Mouse (Mus musculus): Measurements from ENCODE around the gene Musk. TPM values are rescaled to one million over a fixed set of nuclear protein-coding genes. Genes with fewer than 3 reads are reported as not detected.

The Musk gene
- polyA plus RNA-seq, 1 experiment from 2014 or later = 0.48 TPM

DNA sequence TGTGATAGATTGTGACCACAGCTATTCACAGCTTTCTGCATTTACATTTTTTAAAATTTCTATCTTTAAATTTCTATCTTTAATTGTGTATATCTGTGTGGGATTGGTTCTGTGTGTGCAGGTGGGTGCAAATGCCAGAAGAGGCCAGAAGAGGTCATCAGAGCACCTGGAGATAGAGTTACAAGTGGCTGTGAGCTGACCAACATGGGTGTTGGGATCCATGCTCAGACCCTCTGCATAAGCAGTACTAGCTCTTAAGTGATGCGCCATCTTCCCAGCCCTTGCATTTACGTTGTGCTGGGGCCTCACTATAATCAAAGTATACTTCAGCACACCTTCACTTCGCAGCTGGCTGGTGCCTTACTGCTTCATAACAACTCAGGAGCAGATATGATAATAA lies 129.8 kb downstream of the Musk start:
- DNase-seq (ENCODE audit: low spot score) = no peak
- Histone ChIP-seq H3K4me1 (replicated peaks; ENCODE audit: control insufficient read depth, insufficient read depth, low read length) (no peaks in the 10 kb centered on the region), H3K4me3 (ENCODE audit: low read depth, low read length) (no peak overlapping the region), H3K27me3 (ENCODE audit: control insufficient read depth, insufficient read depth, low read length) (no peaks in the 10 kb centered on the region), H3K4me2 (replicated peaks; ENCODE audit: low read depth, low read length) (no peak overlapping the region), H3K36me3 (ENCODE audit: control insufficient read depth, insufficient read depth, low read length) (no peaks in the 10 kb centered on the region), H3K9ac (ENCODE audit: low read depth, low read length) (no peak overlapping the region), H3K9me3 (ENCODE audit: control insufficient read depth, low read length) (no peaks in the 10 kb centered on the region), H3K27ac (ENCODE audit: low read depth, low read length) (no peak overlapping the region)
- no peak for ATAC-seq (ENCODE audit: low FRiP score)
- WGBS = 93% methylated on average over 3 of the region's 3 CpGs

DNA sequence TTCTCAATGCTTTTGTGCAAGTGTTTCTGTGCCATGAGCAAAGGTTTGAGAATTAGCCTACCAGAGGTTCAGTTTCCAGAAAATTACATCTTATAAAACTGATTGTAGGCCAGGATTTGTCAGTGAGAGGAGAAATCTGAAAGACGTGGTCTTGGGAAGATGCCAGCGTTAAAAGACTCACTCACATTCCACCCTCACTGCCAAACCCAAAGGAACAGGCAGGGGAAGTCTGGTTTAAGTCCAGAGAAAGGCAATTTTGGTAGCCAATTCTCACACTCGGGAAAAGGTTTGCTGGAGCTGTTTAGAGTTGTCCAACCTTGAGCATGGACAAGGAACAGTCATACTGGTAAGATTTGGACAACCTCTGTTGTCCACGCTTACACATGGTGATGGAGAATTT lies 131.6 kb downstream of the Musk start:
- Histone ChIP-seq H3K9me3 (ENCODE audit: control insufficient read depth, low read length) (no peaks in the 10 kb centered on the region), H3K27me3 (ENCODE audit: control insufficient read depth, insufficient read depth, low read length) (no peaks in the 10 kb centered on the region), H3K36me3 (ENCODE audit: control insufficient read depth, insufficient read depth, low read length) (no peaks in the 10 kb centered on the region), H3K4me2 (replicated peaks; ENCODE audit: low read depth, low read length) (no peak overlapping the region), H3K4me3 (ENCODE audit: low read depth, low read length) (no peak overlapping the region), H3K4me1 (replicated peaks; ENCODE audit: control insufficient read depth, insufficient read depth, low read length) (no peaks in the 10 kb centered on the region), H3K9ac (ENCODE audit: low read depth, low read length) (no peak overlapping the region), H3K27ac (ENCODE audit: low read depth, low read length) (no peak overlapping the region)
- ATAC-seq (ENCODE audit: low FRiP score) (no peak), DNase-seq (ENCODE audit: low spot score) (no peak)
- 81% methylated on average over 4 of the region's 4 CpGs for WGBS

DNA sequence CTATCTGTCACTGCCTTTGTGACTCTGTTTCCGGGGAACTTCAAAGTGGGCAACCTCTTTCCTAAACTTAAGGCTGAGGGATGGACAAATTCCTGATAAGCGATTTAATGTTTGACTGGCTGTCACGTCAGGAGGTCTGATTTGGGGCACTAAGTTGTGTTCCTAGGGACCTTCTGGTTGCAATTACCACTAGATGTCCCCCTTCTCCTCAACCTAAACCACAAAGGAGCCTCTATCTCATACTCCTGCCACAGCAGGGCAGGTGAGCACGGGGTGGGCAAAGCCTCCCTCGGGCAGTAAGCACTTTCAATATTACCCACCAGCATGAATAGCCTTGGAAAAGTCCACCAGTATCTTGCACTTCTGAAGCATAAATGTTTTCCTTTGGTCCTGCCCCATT lies 133.5 kb downstream of the Musk start:
- no peaks in the 10 kb centered on the region for H3K9me3 ChIP-seq (ENCODE audit: control insufficient read depth, low read length)
- no peaks in the 10 kb centered on the region for H3K36me3 ChIP-seq (ENCODE audit: control insufficient read depth, insufficient read depth, low read length)
- DNase-seq (ENCODE audit: low spot score) = no peak
- H3K27ac ChIP-seq (ENCODE audit: low read depth, low read length) = no peak overlapping the region
- 55% methylated on average over 5 of the region's 5 CpGs for WGBS
- H3K9ac ChIP-seq (ENCODE audit: low read depth, low read length) = no peak overlapping the region
- H3K4me3 ChIP-seq (ENCODE audit: low read depth, low read length) = no peak overlapping the region
- H3K4me1 ChIP-seq (replicated peaks; ENCODE audit: control insufficient read depth, insufficient read depth, low read length) = no peaks in the 10 kb centered on the region
- no peak overlapping the region for H3K4me2 ChIP-seq (replicated peaks; ENCODE audit: low read depth, low read length)
- no peaks in the 10 kb centered on the region for H3K27me3 ChIP-seq (ENCODE audit: control insufficient read depth, insufficient read depth, low read length)
- ATAC-seq (ENCODE audit: low FRiP score) = no peak

DNA sequence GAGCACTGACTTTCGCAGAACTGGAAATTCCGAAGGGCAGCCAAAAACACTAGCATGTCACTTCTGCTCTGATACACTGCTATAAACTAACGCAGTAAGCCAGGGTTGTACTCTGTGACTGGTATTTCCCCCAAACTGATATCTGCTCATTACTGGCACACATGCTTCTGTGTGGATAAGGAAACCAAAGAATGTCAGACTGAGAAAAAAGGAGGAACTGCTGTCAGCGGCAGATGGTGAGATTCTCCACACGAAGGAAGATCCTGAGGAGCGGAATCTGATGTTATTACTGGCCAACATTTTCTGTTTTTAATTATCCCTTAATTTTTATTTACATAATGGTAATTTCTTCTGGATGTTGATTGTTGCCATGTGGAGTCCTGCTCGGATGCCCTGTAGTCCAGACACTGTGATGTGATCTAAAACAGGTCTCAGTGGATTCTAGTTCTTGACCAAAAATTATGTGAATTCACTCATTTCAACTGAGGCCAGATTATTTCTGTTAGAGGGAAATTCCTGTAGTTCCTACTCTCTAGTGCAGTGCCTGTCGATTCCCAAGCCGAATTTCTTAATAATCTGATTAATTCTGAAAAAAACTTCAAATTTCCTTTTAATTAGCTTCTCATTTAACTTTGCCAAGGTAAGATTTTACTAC lies 137.6 kb downstream of the Musk start:
- WGBS = 73% methylated on average over 9 of the region's 9 CpGs
- no peaks in the 10 kb centered on the region for H3K36me3 ChIP-seq (ENCODE audit: control insufficient read depth, insufficient read depth, low read length)
- H3K27me3 ChIP-seq (ENCODE audit: control insufficient read depth, insufficient read depth, low read length) = no peaks in the 10 kb centered on the region
- no peak overlapping the region for H3K4me2 ChIP-seq (replicated peaks; ENCODE audit: low read depth, low read length)
- DNase-seq (ENCODE audit: low spot score) (no peak), ATAC-seq (ENCODE audit: low FRiP score) (no peak)
- H3K4me1 ChIP-seq (replicated peaks; ENCODE audit: control insufficient read depth, insufficient read depth, low read length) = no peaks in the 10 kb centered on the region
- H3K9me3 ChIP-seq (ENCODE audit: control insufficient read depth, low read length) = no peaks in the 10 kb centered on the region
- no peak overlapping the region for H3K9ac ChIP-seq (ENCODE audit: low read depth, low read length)
- no peak overlapping the region for H3K4me3 ChIP-seq (ENCODE audit: low read depth, low read length)
- no peak overlapping the region for H3K27ac ChIP-seq (ENCODE audit: low read depth, low read length)

Other genes with a start within 250 kb of the Musk start
- gene Svep1, start 79.1 kb upstream of the Musk start, polyA plus RNA-seq (2014; fragmentation: Nextera tagmentation; extraction: Ambion mirVana) = 2.2 and 4.4 TPM in 2 replicates

Data from hindbrain, embryonic 11.5 days (tissue).